Mouse (Mus musculus) cerebellum, adult 2 months (tissue): ENCODE measurements at regions not wholly inside any gene's neighbourhood (a gene's known extent, or its start where the extent isn't known, plus 50 kb on each side); places are given as distances from the start of the nearest gene placed in this dataset.

ENCODE experiments used
- CTCF ChIP-seq: fragments of 200-500 bp; IDR thresholded peaks from 2 replicates; pipeline ENCODE4 v1.5.1; 2011; ENCODE audit warnings: low read depth, mild to moderate bottlenecking, control low read depth, low read length, moderate library complexity, borderline replicate concordance; ENCODE audit not compliant: insufficient read depth
- POLR2A ChIP-seq: fragments of 200-500 bp; IDR thresholded peaks from 2 replicates; pipeline ENCODE4 v1.6.1; 2011; ENCODE audit warnings: low read length, control low read depth, borderline replicate concordance; ENCODE audit not compliant: insufficient read depth

- TF ChIP-seq CTCF (no peak), POLR2A (no peak)
These were observed 245.7 kb downstream of the Etnk1 start for GRCm38 (mm10) chr6:143412721-143413120.
